Mouse (Mus musculus) forebrain, embryonic 11.5 days (tissue): ENCODE data around the gene Qars. TPM values are rescaled to one million over a fixed set of nuclear protein-coding genes. Genes with fewer than 3 reads are reported as not detected.

Experiments
- ATAC-seq: fragments of 200-750 bp; cut with Nextera tagmentation; replicated peaks from 2 replicates; pipeline ENCODE4 v1.8.0; 2017; ENCODE audit warnings: moderate TSS enrichment; ENCODE audit not compliant: low FRiP score
- DNase-seq: peaks from one replicate; pipeline ENCODE4 v3.0.0-alpha.2; 2017; ENCODE audit warnings: low spot score
- H3K27ac ChIP-seq: fragments of 300-500 bp; sonication (generic); 2 replicates; pipeline ENCODE4 v1.5.1; 2014; ENCODE audit warnings: low read depth, low read length
- H3K27me3 ChIP-seq: fragments of 300-500 bp; sonication (generic); 2 replicates; pipeline ENCODE4 v1.6.1; 2014; ENCODE audit warnings: mild to moderate bottlenecking, low read length, mixed read lengths; ENCODE audit not compliant: control insufficient read depth, insufficient read depth
- H3K36me3 ChIP-seq: fragments of 300-500 bp; sonication (generic); 2 replicates; pipeline ENCODE4 v1.6.1; 2014; ENCODE audit warnings: mild to moderate bottlenecking, low read length, moderate library complexity, mixed read lengths; ENCODE audit not compliant: control insufficient read depth, insufficient read depth
- H3K4me1 ChIP-seq: fragments of 300-500 bp; sonication (generic); replicated peaks from 2 replicates; pipeline ENCODE4 v1.6.1; 2014; ENCODE audit warnings: low read length, mixed read lengths; ENCODE audit not compliant: control insufficient read depth, insufficient read depth
- H3K4me2 ChIP-seq: fragments of 300-500 bp; sonication (generic); 2 replicates; pipeline ENCODE4 v1.6.1; 2014; ENCODE audit warnings: low read depth, mild to moderate bottlenecking, low read length, moderate library complexity, mixed read lengths; ENCODE audit not compliant: severe bottlenecking
- H3K4me3 ChIP-seq: fragments of 300-500 bp; sonication (generic); 2 replicates; pipeline ENCODE4 v1.5.1; 2014; ENCODE audit warnings: low read depth, low read length
- H3K9ac ChIP-seq: fragments of 300-500 bp; sonication (generic); 2 replicates; pipeline ENCODE4 v1.6.1; 2014; ENCODE audit warnings: low read length
- H3K9me3 ChIP-seq: fragments of 300-500 bp; sonication (generic); 2 replicates; pipeline ENCODE4 v1.6.1; 2016; ENCODE audit warnings: low read length, mixed read lengths; ENCODE audit not compliant: control insufficient read depth
- WGBS: fragments of 180-500 bp; shearing (Covaris S2); extraction: QIAGEN DNeasy Blood & Tissue Kit; methylation state at CpG from one replicate; pipeline ENCODE4 v1.1.7; 2014; 5-methylcytosine and 5-hydroxymethylcytosine counted together
- polyA plus RNA-seq: library from polyadenylated mRNA; unstranded; fragments of >200 nt; fragmentation: Nextera tagmentation; extraction: Ambion mirVana; gene quantifications from 2 replicates; pipeline ENCODE4 v1.2.1, GENCODE M21; 2014

Gene Qars
- polyA plus RNA-seq = 107 and 116 TPM in 2 replicates

GRCm38 (mm10) chr9:108507619-108508434 lies at the start of gene Qars:
Qars (plus strand) TSS chr9:108507706.
- peak; percentile 96 for DNase-seq
- Histone ChIP-seq H3K9me3 (no peaks in the 10 kb centered on the region), H3K27ac (peak within 1 kb of the TSS; percentile 57; the same call in 1 of the 2 replicates), H3K9ac (peak within 1 kb of the TSS; percentile 80), H3K4me3 (peak within 1 kb of the TSS; percentile 69), H3K36me3 (peaks cover 6% of the 10 kb centered on the region; the same call in 1 of the 2 replicates), H3K27me3 (no peaks in the 10 kb centered on the region), H3K4me1 (peaks cover 5% of the 10 kb centered on the region; the same call in 1 of the 2 replicates), H3K4me2 (peak within 1 kb of the TSS; percentile 87)
- ATAC-seq = peak; percentile 97
- under 1% methylated on average over 37 of the region's 37 CpGs for WGBS

DNA sequence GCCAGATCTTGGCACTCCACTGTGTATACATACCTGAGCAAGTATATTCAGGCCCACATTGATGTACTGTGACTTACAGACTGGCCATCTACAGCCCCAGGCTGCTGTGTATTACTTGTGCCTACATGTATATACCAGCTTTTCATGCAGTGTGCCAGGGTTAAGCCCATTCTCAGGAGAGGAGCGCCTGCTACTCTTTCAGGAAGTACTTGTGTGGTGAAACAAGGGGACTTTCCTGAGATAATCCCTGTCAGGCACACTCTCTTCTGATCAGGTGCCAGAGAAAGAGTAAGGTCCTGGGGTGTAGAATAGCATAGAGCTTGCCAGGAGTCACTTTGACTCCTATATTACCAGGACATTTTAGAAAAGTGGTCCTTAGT lies 47.6 kb upstream of the Qars start:
- Histone ChIP-seq H3K27me3 (no peaks in the 10 kb centered on the region), H3K4me3 (peak overlapping the region; percentile 91), H3K9ac (no peak overlapping the region), H3K27ac (no peak overlapping the region), H3K36me3 (peaks cover 12% of the 10 kb centered on the region; the same call in 1 of the 2 replicates), H3K4me2 (peak overlapping the region; percentile 28; the same call in 1 of the 2 replicates), H3K4me1 (peaks cover 4% of the 10 kb centered on the region; the same call in 1 of the 2 replicates), H3K9me3 (no peaks in the 10 kb centered on the region)
- DNase-seq (no peak), ATAC-seq (peak; percentile 37; the same call in 1 of the 2 replicates)
- 89% methylated on average over 1 of the region's 1 CpGs for WGBS

DNA sequence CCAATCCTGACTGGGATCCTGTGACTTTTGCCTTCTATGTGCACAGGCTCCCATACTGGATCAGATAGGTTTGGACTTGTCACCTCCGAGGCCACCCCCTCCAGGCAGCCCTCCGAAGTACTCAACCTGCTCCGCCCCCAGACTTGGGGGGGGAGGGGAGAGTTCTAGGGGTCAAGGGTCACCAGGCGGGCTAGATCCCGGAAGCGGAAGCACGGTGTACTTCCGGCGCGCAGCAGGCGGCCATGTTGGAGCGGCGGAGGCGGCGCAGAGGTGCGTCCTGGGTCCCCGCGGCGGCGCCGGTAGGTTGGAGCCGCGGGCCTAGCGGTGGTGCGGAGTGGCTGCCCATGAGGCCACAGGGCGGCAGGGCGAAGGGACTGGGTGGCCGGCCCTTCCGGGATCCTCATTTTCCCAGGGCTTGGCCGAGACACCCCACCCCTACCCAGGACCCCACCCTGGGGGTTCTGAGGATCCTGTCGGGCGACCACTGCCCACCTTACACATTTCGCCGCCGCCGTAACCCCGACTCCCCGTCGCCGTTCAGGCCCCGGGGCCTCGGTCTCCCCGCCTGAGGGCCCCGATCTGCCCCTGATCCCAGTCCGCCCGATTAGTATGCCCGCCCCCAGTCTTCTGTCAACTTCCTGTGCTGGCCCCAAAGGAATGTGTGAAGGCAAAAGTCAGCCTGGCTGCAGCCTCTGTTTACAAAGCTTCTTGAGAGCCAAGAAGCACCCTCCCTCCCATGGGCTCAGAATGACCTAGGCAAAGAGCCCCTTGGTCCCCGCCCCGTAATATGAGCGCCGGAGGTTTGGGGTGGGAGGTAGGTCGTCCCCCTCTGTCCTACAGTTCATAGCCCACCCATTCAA lies 47.0 kb upstream of the Qars start, which contains the start of gene Ccdc71:
TSS of gene Ccdc71 (plus strand) at position 209 of the 860 bp plus-strand sequence.
- no peaks in the 10 kb centered on the region for H3K27me3 ChIP-seq
- WGBS = 1% methylated on average over 52 of the region's 52 CpGs
- H3K36me3 ChIP-seq = peaks cover 12% of the 10 kb centered on the region; the same call in 1 of the 2 replicates
- DNase-seq = peak; percentile 90
- peak; percentile 86 for ATAC-seq
- H3K4me1 ChIP-seq = peaks cover 4% of the 10 kb centered on the region; the same call in 1 of the 2 replicates
- H3K4me3 ChIP-seq = peak within 1 kb of the TSS; percentile 91
- no peaks in the 10 kb centered on the region for H3K9me3 ChIP-seq
- H3K27ac ChIP-seq = peak within 1 kb of the TSS; percentile 55; the same call in 1 of the 2 replicates
- H3K4me2 ChIP-seq = peak within 1 kb of the TSS; percentile 92
- H3K9ac ChIP-seq = peak within 1 kb of the TSS; percentile 86

- Histone ChIP-seq H3K4me2 (peak within 1 kb of the TSS; percentile 92), H3K27me3 (no peaks in the 10 kb centered on the region), H3K9ac (peak within 1 kb of the TSS; percentile 86), H3K27ac (peak within 1 kb of the TSS; percentile 55; the same call in 1 of the 2 replicates), H3K9me3 (no peaks in the 10 kb centered on the region), H3K36me3 (peaks cover 12% of the 10 kb centered on the region; the same call in 1 of the 2 replicates), H3K4me3 (peak within 1 kb of the TSS; percentile 91), H3K4me1 (peaks cover 4% of the 10 kb centered on the region; the same call in 1 of the 2 replicates)
- ATAC-seq (peak; percentile 14; the same call in 1 of the 2 replicates), DNase-seq (no peak)
- WGBS = 24% methylated on average over 11 of the region's 11 CpGs
Measured at GRCm38 (mm10) chr9:108461181-108461631, 46.3 kb upstream of the Qars start, which contains the start of gene Klhdc8b. Klhdc8b (minus strand) TSS chr9:108461581.

GRCm38 (mm10) chr9:108461675-108462074 lies 45.8 kb upstream of the Qars start:
- peak overlapping the region; percentile 91 for H3K4me3 ChIP-seq
- 88% methylated on average over 5 of the region's 5 CpGs for WGBS
- no peaks in the 10 kb centered on the region for H3K27me3 ChIP-seq
- peak overlapping the region; percentile 92 for H3K4me2 ChIP-seq
- DNase-seq = no peak
- H3K9ac ChIP-seq = peak overlapping the region; percentile 86; the same call in 1 of the 2 replicates
- H3K4me1 ChIP-seq = peaks cover 4% of the 10 kb centered on the region; the same call in 1 of the 2 replicates
- no peak overlapping the region for H3K27ac ChIP-seq
- H3K9me3 ChIP-seq = no peaks in the 10 kb centered on the region
- peaks cover 12% of the 10 kb centered on the region; the same call in 1 of the 2 replicates for H3K36me3 ChIP-seq
- ATAC-seq = no peak

GRCm38 (mm10) chr9:108462192-108462591 lies 45.3 kb upstream of the Qars start:
- ATAC-seq = no peak
- no peak overlapping the region for H3K4me3 ChIP-seq
- no peak for DNase-seq
- peaks cover 4% of the 10 kb centered on the region; the same call in 1 of the 2 replicates for H3K4me1 ChIP-seq
- WGBS = 96% methylated on average over 10 of the region's 10 CpGs
- no peak overlapping the region for H3K27ac ChIP-seq
- no peak overlapping the region for H3K9ac ChIP-seq
- H3K27me3 ChIP-seq = no peaks in the 10 kb centered on the region
- H3K4me2 ChIP-seq = no peak overlapping the region
- H3K9me3 ChIP-seq = no peaks in the 10 kb centered on the region
- H3K36me3 ChIP-seq = peaks cover 12% of the 10 kb centered on the region; the same call in 1 of the 2 replicates

GRCm38 (mm10) chr9:108463713-108464112 lies 43.8 kb upstream of the Qars start:
- Histone ChIP-seq H3K4me1 (peaks cover 4% of the 10 kb centered on the region; the same call in 1 of the 2 replicates), H3K9ac (no peak overlapping the region), H3K27ac (no peak overlapping the region), H3K9me3 (no peaks in the 10 kb centered on the region), H3K4me3 (no peak overlapping the region), H3K4me2 (no peak overlapping the region), H3K36me3 (peaks cover 12% of the 10 kb centered on the region; the same call in 1 of the 2 replicates), H3K27me3 (no peaks in the 10 kb centered on the region)
- ATAC-seq (no peak), DNase-seq (no peak)
- WGBS = 97% methylated on average over 9 of the region's 9 CpGs

GRCm38 (mm10) chr9:108466219-108466618 lies 41.3 kb upstream of the Qars start:
- H3K27me3 ChIP-seq = no peaks in the 10 kb centered on the region
- 90% methylated on average over 2 of the region's 2 CpGs for WGBS
- no peak overlapping the region for H3K4me3 ChIP-seq
- no peak overlapping the region for H3K27ac ChIP-seq
- H3K9ac ChIP-seq = no peak overlapping the region
- peaks cover 12% of the 10 kb centered on the region; the same call in 1 of the 2 replicates for H3K36me3 ChIP-seq
- DNase-seq = no peak
- no peak for ATAC-seq
- H3K4me1 ChIP-seq = peaks cover 2% of the 10 kb centered on the region; the same call in 1 of the 2 replicates
- H3K4me2 ChIP-seq = no peak overlapping the region
- H3K9me3 ChIP-seq = no peaks in the 10 kb centered on the region
